ENCODE assay signal across 9 mouse cellular contexts in the genomic region with DNA sequence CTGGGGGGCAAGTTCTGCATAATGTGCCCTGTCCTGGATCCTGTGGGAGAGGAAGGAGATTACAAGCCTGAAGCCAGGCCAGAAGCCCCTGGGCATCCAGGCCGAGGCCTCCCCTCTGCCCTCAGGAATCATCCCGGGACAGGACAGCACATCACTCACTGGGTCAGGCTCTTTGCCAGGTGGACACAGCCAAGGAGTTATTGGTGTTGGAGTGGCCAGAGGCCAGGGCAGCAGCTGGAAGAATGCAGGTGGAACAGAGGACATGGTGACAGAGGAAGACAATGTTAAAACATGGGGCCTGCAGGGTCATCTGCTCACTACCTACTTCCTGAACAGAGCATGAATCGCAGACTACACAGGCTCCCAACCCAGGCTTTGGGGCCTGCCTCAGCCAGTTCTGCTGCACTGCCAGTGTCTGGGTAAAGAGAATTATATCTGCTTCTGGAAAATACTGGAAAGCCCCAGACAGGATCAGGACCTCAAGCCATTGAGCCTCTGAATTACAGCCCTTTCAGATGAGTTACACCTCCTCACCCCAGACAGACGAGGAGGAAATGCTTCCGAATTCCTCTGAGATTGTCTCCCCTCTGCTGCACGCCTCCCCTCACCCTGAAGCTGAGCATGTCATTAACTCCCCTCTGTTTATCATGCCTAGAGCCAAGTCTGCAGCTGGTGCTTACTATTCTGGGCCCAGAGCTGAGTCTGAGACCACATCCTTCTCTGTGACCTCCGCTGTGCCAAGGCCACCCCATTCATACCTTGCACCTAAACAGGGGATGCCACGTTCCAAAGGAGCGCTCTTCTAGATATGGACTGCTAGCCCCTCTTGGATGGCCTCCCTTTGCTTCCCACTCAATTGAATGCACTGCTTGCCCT. TPM values are rescaled to one million over a fixed set of nuclear protein-coding genes. Genes with fewer than 3 reads are reported as not detected.
DNase-seq lines count a peak whose midpoint lies in the region; ATAC-seq lines count a peak whose summit lies in the region.
"Had no signal": no experiment of that assay in that cellular context is flagged by ENCODE, and none has a peak within 500 bp of the region (broad histone marks: within the 10 kb centered on the region; RNA-seq: fewer than 3 reads in every experiment).

No protein-coding gene starts in this region.

- H3K4me2 ChIP-seq in heart, embryonic 13.5 days = no peak overlapping the region
- no peak overlapping the region for H3K4me2 ChIP-seq in heart, embryonic 11.5 days
- H3K4me2 ChIP-seq in liver, embryonic 13.5 days = no peak overlapping the region
- no peak overlapping the region for H3K4me2 ChIP-seq in embryonic facial prominence, embryonic 13.5 days
- H3K4me2 ChIP-seq in limb, embryonic 12.5 days = no peak overlapping the region

- no peaks in the 10 kb centered on the region for H3K27me3 ChIP-seq in heart, embryonic 13.5 days (replicated peaks)
- no peaks in the 10 kb centered on the region for H3K27me3 ChIP-seq in heart, embryonic 11.5 days (ENCODE audit: control insufficient read depth, insufficient read depth, low read length)
- no peaks in the 10 kb centered on the region for H3K27me3 ChIP-seq in liver, embryonic 13.5 days
- no peaks in the 10 kb centered on the region for H3K27me3 ChIP-seq in embryonic facial prominence, embryonic 13.5 days
- no peaks in the 10 kb centered on the region for H3K27me3 ChIP-seq in limb, embryonic 12.5 days

- no peak for DNase-seq in liver, embryonic 13.5 days
- DNase-seq in liver = no peak
- no peak for DNase-seq in urinary bladder, adult 2 months (ENCODE audit: low spot score)
- no peak for DNase-seq in cerebellum, adult 8-10 months

- H3K9ac ChIP-seq in heart, embryonic 13.5 days = peak overlapping the region; percentile 51
- H3K9ac ChIP-seq in heart, embryonic 11.5 days (ENCODE audit: low read depth, low read length) = no peak overlapping the region
- no peak overlapping the region for H3K9ac ChIP-seq in liver, embryonic 13.5 days
- H3K9ac ChIP-seq in embryonic facial prominence, embryonic 13.5 days = 0 out of 2 replicates have a peak overlapping the region, but pooled peaks have one; percentile 7
- 0 out of 2 replicates have a peak overlapping the region, but pooled peaks have one; percentile 27 for H3K9ac ChIP-seq in limb, embryonic 12.5 days (replicated peaks)

- peak overlapping the region; percentile 40 for H3K27ac ChIP-seq in heart, embryonic 13.5 days (replicated peaks)
- no peak overlapping the region; the same call in 1 of the 2 replicates for H3K27ac ChIP-seq in heart, embryonic 11.5 days (ENCODE audit: low read depth, low read length)
- H3K27ac ChIP-seq in liver, embryonic 13.5 days = peak overlapping the region; percentile 70; the same call in 1 of the 2 replicates
- peak overlapping the region; percentile 28; the same call in 1 of the 2 replicates for H3K27ac ChIP-seq in embryonic facial prominence, embryonic 13.5 days
- no peak overlapping the region for H3K27ac ChIP-seq in limb, embryonic 12.5 days

- H3K36me3 ChIP-seq in heart, embryonic 13.5 days = peaks cover 14% of the 10 kb centered on the region; the same call in 1 of the 2 replicates
- 0 out of 2 replicates have a peak, but pooled peaks cover 2% of the 10 kb centered on the region for H3K36me3 ChIP-seq in heart, embryonic 11.5 days (ENCODE audit: control insufficient read depth, insufficient read depth, low read length)
- H3K36me3 ChIP-seq in liver, embryonic 13.5 days = peaks cover 95% of the 10 kb centered on the region
- peaks cover 4% of the 10 kb centered on the region; the same call in 1 of the 2 replicates for H3K36me3 ChIP-seq in embryonic facial prominence, embryonic 13.5 days
- H3K36me3 ChIP-seq in limb, embryonic 12.5 days = peaks cover 10% of the 10 kb centered on the region; the same call in 1 of the 2 replicates

- WGBS in heart, embryonic 13.5 days = 45% methylated on average over 9 of the region's 9 CpGs
- 58% methylated on average over 9 of the region's 9 CpGs for WGBS in heart, embryonic 11.5 days (ENCODE audit: insufficient replicate concordance)
- 78% methylated on average over 9 of the region's 9 CpGs for WGBS in liver, embryonic 13.5 days (ENCODE audit: insufficient replicate concordance)
- WGBS in embryonic facial prominence, embryonic 13.5 days = 67% methylated on average over 9 of the region's 9 CpGs
- WGBS in limb, embryonic 12.5 days = 76% methylated on average over 9 of the region's 9 CpGs

- H3K4me1 ChIP-seq in heart, embryonic 13.5 days = peaks cover 52% of the 10 kb centered on the region
- H3K4me1 ChIP-seq in heart, embryonic 11.5 days (ENCODE audit: control insufficient read depth, insufficient read depth, low read length) = peaks cover 34% of the 10 kb centered on the region
- peaks cover 78% of the 10 kb centered on the region for H3K4me1 ChIP-seq in liver, embryonic 13.5 days (replicated peaks)
- peaks cover 48% of the 10 kb centered on the region for H3K4me1 ChIP-seq in embryonic facial prominence, embryonic 13.5 days
- peaks cover 42% of the 10 kb centered on the region for H3K4me1 ChIP-seq in limb, embryonic 12.5 days (replicated peaks)

- no peaks in the 10 kb centered on the region for H3K9me3 ChIP-seq in heart, embryonic 13.5 days
- no peaks in the 10 kb centered on the region for H3K9me3 ChIP-seq in heart, embryonic 11.5 days (replicated peaks; ENCODE audit: control insufficient read depth, low read length)
- H3K9me3 ChIP-seq in liver, embryonic 13.5 days (replicated peaks) = no peaks in the 10 kb centered on the region
- no peaks in the 10 kb centered on the region for H3K9me3 ChIP-seq in embryonic facial prominence, embryonic 13.5 days
- no peaks in the 10 kb centered on the region for H3K9me3 ChIP-seq in limb, embryonic 12.5 days

- no peak for ATAC-seq in heart, embryonic 13.5 days (ENCODE audit: extremely low read depth, insufficient number of reproducible peaks, low FRiP score, low TSS enrichment)
- ATAC-seq in heart, embryonic 11.5 days (replicated peaks; ENCODE audit: insufficient number of reproducible peaks, low FRiP score, low TSS enrichment) = no peak
- ATAC-seq in liver, embryonic 13.5 days (ENCODE audit: low read depth) = no peak
- ATAC-seq in embryonic facial prominence, embryonic 13.5 days (ENCODE audit: insufficient number of reproducible peaks, insufficient read depth, low FRiP score, low TSS enrichment, low read depth) = no peak
- no peak for ATAC-seq in limb, embryonic 12.5 days (ENCODE audit: insufficient number of reproducible peaks, insufficient read depth, low FRiP score, low TSS enrichment, low read depth)
- ATAC-seq: lung, postnatal 0 days had no signal

- no peak overlapping the region for H3K4me3 ChIP-seq in heart, embryonic 13.5 days
- no peak overlapping the region for H3K4me3 ChIP-seq in heart, embryonic 11.5 days (ENCODE audit: low read depth, low read length)
- no peak overlapping the region for H3K4me3 ChIP-seq in liver, embryonic 13.5 days (replicated peaks)
- H3K4me3 ChIP-seq in embryonic facial prominence, embryonic 13.5 days = no peak overlapping the region
- no peak overlapping the region for H3K4me3 ChIP-seq in limb, embryonic 12.5 days (replicated peaks)

RNA-seq across cellular contexts. Expression of gene Relt, which starts 11.5 kb away (rescaled TPM):
- polyA plus RNA-seq in heart, embryonic 13.5 days (2015; fragmentation: Nextera tagmentation; extraction: Ambion mirVana) = 2.9 and 3.7 TPM in 2 replicates
- 2.3 and 3.0 TPM in 2 replicates for polyA plus RNA-seq in heart, embryonic 11.5 days (2014; fragmentation: Nextera tagmentation; extraction: Ambion mirVana)
- polyA plus RNA-seq in liver, embryonic 13.5 days (2015; fragmentation: Nextera tagmentation; extraction: Ambion mirVana) = 15.3 and 16.7 TPM in 2 replicates
- polyA plus RNA-seq in embryonic facial prominence, embryonic 13.5 days (2015; fragmentation: Nextera tagmentation; extraction: Ambion mirVana) = 4.2 TPM in 2 replicates
- polyA plus RNA-seq in limb, embryonic 12.5 days (2016; fragmentation: Nextera tagmentation; extraction: Ambion mirVana) = 3.5 and 5.8 TPM in 2 replicates
- 2.2 TPM in 2 replicates for polyA plus RNA-seq in urinary bladder, adult 2 months (2012; rRNA removed)

Comparison
In these comparisons a context has a peak if more than half of its experiments do, and no peak if none do; other contexts are left out.
1. H3K27ac ChIP-seq: peak in heart, embryonic 13.5 days (single experiment), liver, embryonic 13.5 days (single experiment) and embryonic facial prominence, embryonic 13.5 days (single experiment); none in heart, embryonic 11.5 days (single experiment) and limb, embryonic 12.5 days (single experiment).
2. H3K9ac ChIP-seq: peak in heart, embryonic 13.5 days (single experiment), embryonic facial prominence, embryonic 13.5 days (single experiment) and limb, embryonic 12.5 days (single experiment); none in heart, embryonic 11.5 days (single experiment) and liver, embryonic 13.5 days (single experiment).